Mouse (Mus musculus) myocyte (in vitro differentiated cells): ENCODE measurements at regions not wholly inside any gene's neighbourhood (a gene's known extent, or its start where the extent isn't known, plus 50 kb on each side); places are given as distances from the start of the nearest gene placed in this dataset.

Source experiments
- H3K27me3 ChIP-seq: one replicate; pipeline ENCODE4 v1.6.1; 2011; ENCODE audit not compliant: control insufficient read depth, insufficient read depth, insufficient read length
- H3K36me3 ChIP-seq: one replicate; pipeline ENCODE4 v1.6.1; 2011; ENCODE audit not compliant: control insufficient read depth, insufficient read depth
- H3K4me2 ChIP-seq: one replicate; pipeline ENCODE4 v1.6.1; 2011; ENCODE audit warnings: low read depth, control low read depth
- H3K4me3 ChIP-seq: one replicate; pipeline ENCODE4 v1.5.1; 2011; ENCODE audit warnings: mild to moderate bottlenecking, control low read depth, moderate library complexity
- H3K79me2 ChIP-seq: one replicate; pipeline ENCODE4 v1.6.1; 2011; ENCODE audit not compliant: control insufficient read depth, insufficient read depth
- H3ac ChIP-seq: one replicate; pipeline ENCODE4 v1.6.1; 2011; ENCODE audit not compliant: control insufficient read depth, insufficient read length
- CEBPB ChIP-seq: IDR thresholded peaks from 2 replicates; pipeline ENCODE4 v1.6.1; 2011; ENCODE audit warnings: mild to moderate bottlenecking, moderate library complexity; ENCODE audit not compliant: poor library complexity, insufficient read depth, severe bottlenecking
- E2F4 ChIP-seq: IDR thresholded peaks from one replicate; pipeline ENCODE4 v1.6.1; 2011; ENCODE audit warnings: mild to moderate bottlenecking, control low read depth, moderate library complexity; ENCODE audit not compliant: insufficient read depth
- MAX ChIP-seq: IDR thresholded peaks from one replicate; pipeline ENCODE4 v1.6.1; 2011; ENCODE audit warnings: low read depth, mild to moderate bottlenecking, control low read depth
- MYOD1 ChIP-seq, 3 experiments: IDR thresholded peaks; one replicate each; pipeline ENCODE4 v1.6.1; 2011; ENCODE audit warnings: control low read depth in 2 of 3, low read depth in 2 of 3, mild to moderate bottlenecking in 2 of 3, moderate library complexity in 1 of 3; ENCODE audit not compliant: insufficient read length in 2 of 3, control insufficient read depth in 1 of 3
- MYOG ChIP-seq, 3 experiments: IDR thresholded peaks; one replicate each; pipeline ENCODE4 v1.6.1; 2011; ENCODE audit warnings: control low read depth in 2 of 3, low read depth in 2 of 3, mild to moderate bottlenecking in 2 of 3; ENCODE audit not compliant: insufficient read length in 2 of 3, control insufficient read depth in 1 of 3, insufficient read depth in 1 of 3
- POLR2A ChIP-seq: IDR thresholded peaks from one replicate; pipeline ENCODE4 v1.6.1; 2011; ENCODE audit warnings: low read depth, mild to moderate bottlenecking, control low read depth, moderate library complexity; ENCODE audit not compliant: insufficient read length
- POLR2AphosphoS2 ChIP-seq: IDR thresholded peaks from one replicate; pipeline ENCODE4 v1.6.1; 2011; ENCODE audit warnings: low read depth, control low read depth; ENCODE audit not compliant: insufficient read length
- REST ChIP-seq: IDR thresholded peaks from one replicate; pipeline ENCODE4 v1.6.1; 2011; ENCODE audit warnings: mild to moderate bottlenecking, control low read depth, moderate library complexity; ENCODE audit not compliant: insufficient read depth, insufficient read length
- SRF ChIP-seq: IDR thresholded peaks from one replicate; pipeline ENCODE4 v1.6.1; 2011; ENCODE audit warnings: low read depth; ENCODE audit not compliant: control insufficient read depth, insufficient read length
- TCF12 ChIP-seq: IDR thresholded peaks from one replicate; pipeline ENCODE4 v1.6.1; 2011; ENCODE audit warnings: mild to moderate bottlenecking, control low read depth; ENCODE audit not compliant: poor library complexity, insufficient read depth, severe bottlenecking
- TCF3 ChIP-seq: IDR thresholded peaks from one replicate; pipeline ENCODE4 v1.6.1; 2011; ENCODE audit warnings: low read depth, control low read depth; ENCODE audit not compliant: insufficient read length
- USF1 ChIP-seq: IDR thresholded peaks from one replicate; pipeline ENCODE4 v1.6.1; 2011; ENCODE audit warnings: low read depth, mild to moderate bottlenecking, control low read depth, moderate library complexity

- H3K79me2 ChIP-seq: no peaks in the 10 kb centered on the region
- H3K27me3 ChIP-seq: no peaks in the 10 kb centered on the region
- no peaks in the 10 kb centered on the region for H3K36me3 ChIP-seq
- no peak overlapping the region for H3K4me2 ChIP-seq
- no peak overlapping the region for H3ac ChIP-seq
- no peak for TF ChIP-seq POLR2A
- TF ChIP-seq MYOD1 (IDR thresholded peaks at IDR 0.05; ENCODE audit: control insufficient read depth in 1 of 3, insufficient read length in 2 of 3, low read depth in 2 of 3): no peak
- no peak for TF ChIP-seq MYOG (IDR thresholded peaks at IDR 0.05; ENCODE audit: control insufficient read depth in 1 of 3, insufficient read depth in 1 of 3, insufficient read length in 2 of 3, low read depth in 2 of 3)
- no peak for TF ChIP-seq REST
- TF ChIP-seq USF1: no peak
- no peak for TF ChIP-seq MAX
- no peak for TF ChIP-seq TCF12
- no peak overlapping the region for H3K4me3 ChIP-seq
Observed at GRCm38 (mm10) chr6:147738621-147739325, 263.1 kb downstream of the Ccdc91 start.

GRCm38 (mm10) chr6:147741446-147741845 is 265.8 kb downstream of the Ccdc91 start:
- Histone ChIP-seq H3K27me3 (no peaks in the 10 kb centered on the region), H3K4me3 (no peak overlapping the region), H3K79me2 (no peaks in the 10 kb centered on the region), H3K4me2 (peak overlapping the region; percentile 61), H3ac (no peak overlapping the region), H3K36me3 (no peaks in the 10 kb centered on the region)
- TF ChIP-seq SRF (peak; percentile 72), USF1 (no peak), CEBPB (peak; percentile 75)

- Histone ChIP-seq H3K79me2 (no peaks in the 10 kb centered on the region), H3ac (no peak overlapping the region), H3K4me2 (no peak overlapping the region), H3K36me3 (no peaks in the 10 kb centered on the region), H3K4me3 (no peak overlapping the region), H3K27me3 (no peaks in the 10 kb centered on the region)
- no peak for TF ChIP-seq POLR2A
- no peak for TF ChIP-seq SRF
- no peak for TF ChIP-seq CEBPB
- TF ChIP-seq TCF3: no peak
- TF ChIP-seq TCF12: no peak
- no peak for TF ChIP-seq MYOD1 (IDR thresholded peaks at IDR 0.05; ENCODE audit: control insufficient read depth in 1 of 3, insufficient read length in 2 of 3, low read depth in 2 of 3)
- no peak for TF ChIP-seq POLR2AphosphoS2
- TF ChIP-seq MYOG (IDR thresholded peaks at IDR 0.05; ENCODE audit: control insufficient read depth in 1 of 3, insufficient read depth in 1 of 3, insufficient read length in 2 of 3, low read depth in 2 of 3): no peak
- no peak for TF ChIP-seq REST
- TF ChIP-seq USF1: no peak
- no peak for TF ChIP-seq MAX
- TF ChIP-seq E2F4: no peak
Observed at GRCm38 (mm10) chr6:147744081-147744480, 268.5 kb downstream of the Ccdc91 start.

- no peak overlapping the region for H3ac ChIP-seq
- no peaks in the 10 kb centered on the region for H3K36me3 ChIP-seq
- no peak overlapping the region for H3K4me2 ChIP-seq
- no peaks in the 10 kb centered on the region for H3K27me3 ChIP-seq
- no peaks in the 10 kb centered on the region for H3K79me2 ChIP-seq
- TF ChIP-seq TCF12 (no peak), MYOD1 (IDR thresholded peaks at IDR 0.05; ENCODE audit: control insufficient read depth in 1 of 3, insufficient read length in 2 of 3, low read depth in 2 of 3) (no peak), TCF3 (no peak), REST (no peak), E2F4 (no peak), USF1 (no peak), CEBPB (no peak), MAX (no peak), MYOG (IDR thresholded peaks at IDR 0.05; ENCODE audit: control insufficient read depth in 1 of 3, insufficient read depth in 1 of 3, insufficient read length in 2 of 3, low read depth in 2 of 3) (no peak), SRF (no peak), POLR2A (no peak), POLR2AphosphoS2 (no peak)
- H3K4me3 ChIP-seq: no peak overlapping the region
Observed at GRCm38 (mm10) chr6:147745690-147746089, 270.1 kb downstream of the Ccdc91 start.

GRCm38 (mm10) chr6:147747945-147748344 is 272.3 kb downstream of the Ccdc91 start:
- Histone ChIP-seq H3K27me3 (no peaks in the 10 kb centered on the region), H3K79me2 (no peaks in the 10 kb centered on the region), H3K4me3 (no peak overlapping the region), H3K36me3 (no peaks in the 10 kb centered on the region), H3ac (no peak overlapping the region), H3K4me2 (no peak overlapping the region)
- TF ChIP-seq TCF12: no peak
- no peak for TF ChIP-seq CEBPB
- no peak for TF ChIP-seq E2F4
- no peak for TF ChIP-seq MYOG (IDR thresholded peaks at IDR 0.05; ENCODE audit: control insufficient read depth in 1 of 3, insufficient read depth in 1 of 3, insufficient read length in 2 of 3, low read depth in 2 of 3)
- TF ChIP-seq POLR2AphosphoS2: no peak
- TF ChIP-seq MAX: no peak
